In the genomic region with DNA sequence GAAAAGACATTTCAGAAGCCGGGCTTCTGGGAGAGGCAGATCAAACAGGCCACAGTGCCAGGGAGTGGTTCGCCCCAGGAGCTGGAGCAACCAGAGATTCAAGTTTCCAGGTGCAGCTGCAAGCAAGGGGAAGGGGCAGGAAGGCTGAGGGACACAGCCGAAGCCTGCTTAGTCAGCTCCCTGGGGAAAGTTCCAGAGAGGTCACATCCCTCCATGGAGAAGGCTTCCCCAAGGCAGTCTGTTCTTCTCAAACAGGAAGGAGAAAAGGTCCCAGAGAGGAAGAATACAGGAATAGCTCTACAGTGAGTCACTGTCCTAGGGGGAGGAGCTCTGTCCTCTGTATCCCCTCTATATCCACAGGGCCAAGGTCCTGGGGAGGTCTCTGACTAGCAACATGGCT, we compare ENCODE assay signal across 11 mouse cellular contexts. TPM values are rescaled to one million over a fixed set of nuclear protein-coding genes. Genes with fewer than 3 reads are reported as not detected.
A peak's percentile ranks its signal among the peaks of the same experiment; 100 is the strongest.
DNase-seq lines count a peak whose midpoint lies in the region; ATAC-seq lines count a peak whose summit lies in the region.
"Had no signal": no experiment of that assay in that cellular context is flagged by ENCODE, and none has a peak within 500 bp of the region (broad histone marks: within the 10 kb centered on the region; RNA-seq: fewer than 3 reads in every experiment).

No protein-coding gene starts in this region.

- peak overlapping the region; percentile 33; the same call in 1 of the 2 replicates for H3K27ac ChIP-seq in embryonic facial prominence, embryonic 13.5 days
- H3K27ac ChIP-seq in embryonic facial prominence, embryonic 10.5 days (replicated peaks): no peak overlapping the region
- peak overlapping the region in 1 of 2 experiments; percentile 16; a peak in 1 of 4 replicates for H3K27ac ChIP-seq in heart, embryonic 14.5 days (replicated peaks in 1 of 2; ENCODE audit: control insufficient read depth in 1 of 2, insufficient read depth in 1 of 2, low read depth in 2 of 2, low read length in 2 of 2)
- H3K27ac ChIP-seq: hindbrain, embryonic 12.5 days; midbrain, embryonic 12.5 days had no signal

- no peak for ATAC-seq in embryonic facial prominence, embryonic 13.5 days (ENCODE audit: insufficient number of reproducible peaks, insufficient read depth, low FRiP score, low TSS enrichment, low read depth)
- ATAC-seq in heart, embryonic 14.5 days (ENCODE audit: insufficient number of reproducible peaks, insufficient read depth, low FRiP score, low read depth): peak; percentile 68
- no peak for ATAC-seq in granulocyte monocyte progenitor cell, adult 5-6 weeks (replicated peaks; ENCODE audit: poor library complexity, severe bottlenecking)
- no peak for ATAC-seq in megakaryocyte progenitor cell, adult 5-6 weeks (replicated peaks; ENCODE audit: poor library complexity)

- 0 out of 2 replicates have a peak overlapping the region, but pooled peaks have one; percentile 3 for H3K9ac ChIP-seq in embryonic facial prominence, embryonic 13.5 days
- no peak overlapping the region for H3K9ac ChIP-seq in heart, embryonic 14.5 days (ENCODE audit: low read length)
- H3K9ac ChIP-seq: hindbrain, embryonic 12.5 days; midbrain, embryonic 12.5 days had no signal

- H3K4me3 ChIP-seq in embryonic facial prominence, embryonic 13.5 days: no peak overlapping the region
- no peak overlapping the region for H3K4me3 ChIP-seq in embryonic facial prominence, embryonic 10.5 days
- H3K4me3 ChIP-seq in heart, embryonic 14.5 days (ENCODE audit: control insufficient read depth in 1 of 2, insufficient read depth in 1 of 2, low read depth in 1 of 2, low read length in 2 of 2): no peak overlapping the region
- H3K4me3 ChIP-seq: hindbrain, embryonic 12.5 days; midbrain, embryonic 12.5 days had no signal

- no peaks in the 10 kb centered on the region for H3K27me3 ChIP-seq in embryonic facial prominence, embryonic 13.5 days
- no peaks in the 10 kb centered on the region for H3K27me3 ChIP-seq in embryonic facial prominence, embryonic 10.5 days (replicated peaks; ENCODE audit: low read depth, poor library complexity, severe bottlenecking)
- no peaks in the 10 kb centered on the region for H3K27me3 ChIP-seq in heart, embryonic 14.5 days (ENCODE audit: control insufficient read depth, insufficient read depth, low read length)
- H3K27me3 ChIP-seq: hindbrain, embryonic 12.5 days; midbrain, embryonic 12.5 days had no signal

- no peak overlapping the region for H3K4me2 ChIP-seq in embryonic facial prominence, embryonic 13.5 days
- H3K4me2 ChIP-seq in heart, embryonic 14.5 days (ENCODE audit: low read length): no peak overlapping the region
- H3K4me2 ChIP-seq: hindbrain, embryonic 12.5 days; midbrain, embryonic 12.5 days had no signal

- peaks cover 61% of the 10 kb centered on the region for H3K36me3 ChIP-seq in embryonic facial prominence, embryonic 13.5 days
- peaks cover 68% of the 10 kb centered on the region for H3K36me3 ChIP-seq in embryonic facial prominence, embryonic 10.5 days (replicated peaks)
- H3K36me3 ChIP-seq in heart, embryonic 14.5 days (ENCODE audit: control insufficient read depth, insufficient read depth, low read length): peaks cover 47% of the 10 kb centered on the region

- no peak for DNase-seq in embryonic facial prominence, embryonic 10.5 days (ENCODE audit: low spot score)
- DNase-seq in 3T3-L1 (ENCODE audit: low read depth, low spot score): peak; percentile 30
- peak; percentile 65 to 84 for DNase-seq in kidney, postnatal 25 days
- no peak for DNase-seq in right cerebral cortex, postnatal 4 days
- DNase-seq: cerebellum, adult 9-10 months had no signal

- H3K9me3 ChIP-seq in embryonic facial prominence, embryonic 13.5 days: no peaks in the 10 kb centered on the region
- H3K9me3 ChIP-seq in embryonic facial prominence, embryonic 10.5 days: no peaks in the 10 kb centered on the region
- no peaks in the 10 kb centered on the region for H3K9me3 ChIP-seq in heart, embryonic 14.5 days (ENCODE audit: control insufficient read depth, low read length)
- H3K9me3 ChIP-seq: hindbrain, embryonic 12.5 days; midbrain, embryonic 12.5 days had no signal

- WGBS in embryonic facial prominence, embryonic 13.5 days: 50% methylated on average over 3 of the region's 3 CpGs
- 83% methylated on average over 3 of the region's 3 CpGs for WGBS in embryonic facial prominence, embryonic 10.5 days
- WGBS in heart, embryonic 14.5 days: 57% methylated on average over 3 of the region's 3 CpGs

- peaks cover 5% of the 10 kb centered on the region for H3K4me1 ChIP-seq in embryonic facial prominence, embryonic 13.5 days
- peaks cover 14% of the 10 kb centered on the region for H3K4me1 ChIP-seq in embryonic facial prominence, embryonic 10.5 days
- H3K4me1 ChIP-seq in heart, embryonic 14.5 days (ENCODE audit: control insufficient read depth in 2 of 2, insufficient read depth in 2 of 2, low read length in 2 of 2): peaks cover 15 to 22% of the 10 kb centered on the region in 2 experiments
- H3K4me1 ChIP-seq: hindbrain, embryonic 12.5 days; midbrain, embryonic 12.5 days had no signal

RNA-seq across cellular contexts. Expression of a gene that starts 21.6 kb away (rescaled TPM):
- polyA plus RNA-seq in embryonic facial prominence, embryonic 13.5 days (2015; fragmentation: Nextera tagmentation; extraction: Ambion mirVana): 0.74 and 0.96 TPM in 2 replicates
- polyA plus RNA-seq in embryonic facial prominence, embryonic 10.5 days (2016; fragmentation: Nextera tagmentation; extraction: Ambion mirVana): 0.40 and 0.57 TPM in 2 replicates
- 0.89 and 1.1 TPM in 2 replicates for polyA plus RNA-seq in heart, embryonic 14.5 days (2014; fragmentation: Nextera tagmentation; extraction: Ambion mirVana)
- not detected in 2 replicates for total RNA-seq in granulocyte monocyte progenitor cell, adult 5-6 weeks (2014; fragmentation: Nextera tagmentation)
- not detected in 2 replicates for total RNA-seq in granulocyte monocyte progenitor cell, adult 5-6 weeks (2017)
- 0.17 TPM in 1 of 2 replicates, not detected in the other for total RNA-seq in megakaryocyte progenitor cell, adult 5-6 weeks (2015)
- not detected in 2 replicates for total RNA-seq in megakaryocyte progenitor cell, adult 5-6 weeks (2017)

RNA-seq across cellular contexts. Expression of a gene that starts 51.9 kb away (rescaled TPM):
- polyA plus RNA-seq in embryonic facial prominence, embryonic 13.5 days (2015; fragmentation: Nextera tagmentation; extraction: Ambion mirVana): 87.6 and 91.1 TPM in 2 replicates
- polyA plus RNA-seq in embryonic facial prominence, embryonic 10.5 days (2016; fragmentation: Nextera tagmentation; extraction: Ambion mirVana): 88.1 and 92.5 TPM in 2 replicates
- polyA plus RNA-seq in heart, embryonic 14.5 days (2014; fragmentation: Nextera tagmentation; extraction: Ambion mirVana): 43.4 and 45.2 TPM in 2 replicates
- 44.0 and 48.2 TPM in 2 replicates for total RNA-seq in granulocyte monocyte progenitor cell, adult 5-6 weeks (2014; fragmentation: Nextera tagmentation)
- total RNA-seq in granulocyte monocyte progenitor cell, adult 5-6 weeks (2017): 37.8 and 40.1 TPM in 2 replicates
- total RNA-seq in megakaryocyte progenitor cell, adult 5-6 weeks (2015): 30.7 and 36.6 TPM in 2 replicates
- total RNA-seq in megakaryocyte progenitor cell, adult 5-6 weeks (2017): 35.6 and 42.0 TPM in 2 replicates

Comparison
In these comparisons a context has a peak if more than half of its experiments do, and no peak if none do; other contexts are left out.
1. DNase-seq: peak in 3T3-L1 (single experiment) and kidney, postnatal 25 days (2 of 2); none in embryonic facial prominence, embryonic 10.5 days (single experiment) and right cerebral cortex, postnatal 4 days (single experiment).